Comparison of ENCODE assay signal across 9 mouse cellular contexts in the genomic region with DNA sequence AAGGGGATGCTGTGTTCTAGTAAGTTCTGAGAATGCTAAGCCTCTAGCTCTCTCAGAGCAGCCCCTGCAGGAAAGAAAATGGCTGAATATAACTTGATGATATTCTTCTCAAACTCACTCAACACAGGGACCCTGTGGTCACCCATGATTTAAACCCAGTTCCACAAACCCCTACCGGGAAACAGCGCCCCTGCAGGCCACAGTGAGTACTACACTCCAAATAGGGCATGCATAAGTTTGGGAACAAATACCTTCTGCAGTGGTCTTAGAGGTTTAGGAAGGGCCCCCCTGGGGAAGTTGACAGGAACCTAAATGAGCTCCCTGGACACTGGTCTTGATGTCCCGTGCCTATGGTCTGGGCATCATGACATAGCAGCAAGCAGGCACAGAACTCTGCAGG. TPM values are rescaled to one million over a fixed set of nuclear protein-coding genes. Genes with fewer than 3 reads are reported as not detected.
DNase-seq lines count a peak whose midpoint lies in the region; ATAC-seq and TF ChIP-seq lines count a peak whose summit lies in the region.
"Had no signal": no experiment of that assay in that cellular context is flagged by ENCODE, and none has a peak within 500 bp of the region (broad histone marks: within the 10 kb centered on the region; RNA-seq: fewer than 3 reads in every experiment).

No protein-coding gene starts in this region.

- no peak for ATAC-seq in hindbrain, embryonic 11.5 days (ENCODE audit: low FRiP score)
- no peak for ATAC-seq in hindbrain, embryonic 16.5 days
- no peak for ATAC-seq in G1E (ENCODE audit: extremely low read depth, insufficient number of reproducible peaks, low FRiP score, poor library complexity, severe bottlenecking)
- ATAC-seq in kidney, embryonic 16.5 days (ENCODE audit: low FRiP score, low TSS enrichment): no peak

- no peaks in the 10 kb centered on the region for H3K27me3 ChIP-seq in hindbrain, embryonic 11.5 days (ENCODE audit: control insufficient read depth, insufficient read depth, low read length)
- H3K27me3 ChIP-seq in hindbrain, embryonic 16.5 days (replicated peaks; ENCODE audit: control insufficient read depth, insufficient read depth, low read length): no peaks in the 10 kb centered on the region
- H3K27me3 ChIP-seq in G1E (ENCODE audit: insufficient read depth, low read length): no peaks in the 10 kb centered on the region
- H3K27me3 ChIP-seq in kidney, embryonic 16.5 days (ENCODE audit: insufficient read depth, low read length): no peaks in the 10 kb centered on the region
- H3K27me3 ChIP-seq: midbrain, embryonic 12.5 days had no signal

- no peaks in the 10 kb centered on the region for H3K36me3 ChIP-seq in hindbrain, embryonic 11.5 days (ENCODE audit: control insufficient read depth, insufficient read depth, low read length)
- no peaks in the 10 kb centered on the region for H3K36me3 ChIP-seq in hindbrain, embryonic 16.5 days (ENCODE audit: control insufficient read depth, insufficient read depth, low read length)
- H3K36me3 ChIP-seq in G1E (replicated peaks): no peaks in the 10 kb centered on the region
- no peaks in the 10 kb centered on the region for H3K36me3 ChIP-seq in kidney, embryonic 16.5 days (ENCODE audit: insufficient read depth, low read length)
- H3K36me3 ChIP-seq: midbrain, embryonic 12.5 days had no signal

- TF ChIP-seq CTCF in G1E (IDR thresholded peaks at IDR 0.05; ENCODE audit: low read depth, low read length): peak; percentile 17; the same call in 1 of the 2 replicates

- 40% methylated on average over 3 of the region's 3 CpGs for WGBS in hindbrain, embryonic 11.5 days
- 50% methylated on average over 3 of the region's 3 CpGs for WGBS in hindbrain, embryonic 16.5 days
- WGBS in kidney, embryonic 16.5 days: 57% methylated on average over 3 of the region's 3 CpGs

- peak; percentile 58 for DNase-seq in hindbrain, embryonic 11.5 days (ENCODE audit: low spot score)
- DNase-seq in 3T3-L1 (ENCODE audit: low read depth, low spot score) (peak; percentile 13), G1E (ENCODE audit: low spot score) (peak; percentile 14)
- DNase-seq in lung, postnatal 36 days: peak; percentile 20
- no peak for DNase-seq in frontal cortex, postnatal 10 days (ENCODE audit: low spot score in 2 of 2)
- no peak for DNase-seq in heart, adult 9 months (ENCODE audit: low spot score in 2 of 2)

- H3K27ac ChIP-seq in hindbrain, embryonic 11.5 days (ENCODE audit: low read depth, low read length): no peak overlapping the region
- H3K27ac ChIP-seq in hindbrain, embryonic 16.5 days (ENCODE audit: low read depth, low read length): no peak overlapping the region
- H3K27ac ChIP-seq in kidney, embryonic 16.5 days (ENCODE audit: low read length): no peak overlapping the region
- H3K27ac ChIP-seq: midbrain, embryonic 12.5 days had no signal

- H3K9me3 ChIP-seq in hindbrain, embryonic 11.5 days (ENCODE audit: control insufficient read depth, low read length): no peaks in the 10 kb centered on the region
- H3K9me3 ChIP-seq in hindbrain, embryonic 16.5 days (ENCODE audit: control insufficient read depth, low read length): no peaks in the 10 kb centered on the region
- H3K9me3 ChIP-seq in G1E (replicated peaks): no peaks in the 10 kb centered on the region
- H3K9me3 ChIP-seq in kidney, embryonic 16.5 days (ENCODE audit: low read length): no peaks in the 10 kb centered on the region
- H3K9me3 ChIP-seq: midbrain, embryonic 12.5 days had no signal

- no peak overlapping the region for H3K4me3 ChIP-seq in hindbrain, embryonic 11.5 days (ENCODE audit: low read depth, low read length)
- H3K4me3 ChIP-seq in hindbrain, embryonic 16.5 days (ENCODE audit: low read length): no peak overlapping the region
- no peak overlapping the region for H3K4me3 ChIP-seq in G1E (ENCODE audit: low read depth, low read length)
- no peak overlapping the region for H3K4me3 ChIP-seq in kidney, embryonic 16.5 days (ENCODE audit: low read length)
- H3K4me3 ChIP-seq: midbrain, embryonic 12.5 days had no signal

- no peak overlapping the region for H3K4me2 ChIP-seq in hindbrain, embryonic 11.5 days (replicated peaks; ENCODE audit: low read depth, low read length)
- no peak overlapping the region for H3K4me2 ChIP-seq in hindbrain, embryonic 16.5 days (ENCODE audit: low read length)
- no peak overlapping the region for H3K4me2 ChIP-seq in kidney, embryonic 16.5 days (replicated peaks; ENCODE audit: low read depth, low read length)
- H3K4me2 ChIP-seq: midbrain, embryonic 12.5 days had no signal

- no peak overlapping the region for H3K9ac ChIP-seq in hindbrain, embryonic 11.5 days (ENCODE audit: low read depth, low read length)
- H3K9ac ChIP-seq in hindbrain, embryonic 16.5 days (ENCODE audit: low read depth, low read length): no peak overlapping the region
- H3K9ac ChIP-seq in kidney, embryonic 16.5 days (replicated peaks; ENCODE audit: low read length): no peak overlapping the region
- H3K9ac ChIP-seq: midbrain, embryonic 12.5 days had no signal

- no peaks in the 10 kb centered on the region for H3K4me1 ChIP-seq in hindbrain, embryonic 11.5 days (replicated peaks; ENCODE audit: control insufficient read depth, insufficient read depth, low read length)
- no peaks in the 10 kb centered on the region for H3K4me1 ChIP-seq in hindbrain, embryonic 16.5 days (ENCODE audit: control insufficient read depth, insufficient read depth, low read depth, low read length)
- H3K4me1 ChIP-seq in G1E (ENCODE audit: insufficient read depth, low read depth, low read length): no peaks in the 10 kb centered on the region
- peaks cover 4% of the 10 kb centered on the region; the same call in 1 of the 2 replicates for H3K4me1 ChIP-seq in kidney, embryonic 16.5 days (ENCODE audit: insufficient read depth, low read length)
- H3K4me1 ChIP-seq: midbrain, embryonic 12.5 days had no signal

RNA-seq across cellular contexts. Expression of a gene that starts 19.3 kb away (rescaled TPM):
- 1.5 TPM in 2 replicates for polyA plus RNA-seq in hindbrain, embryonic 11.5 days (2014; fragmentation: Nextera tagmentation; extraction: Ambion mirVana)
- polyA plus RNA-seq in hindbrain, embryonic 16.5 days (2015; fragmentation: Nextera tagmentation; extraction: Ambion mirVana): 5.1 and 5.9 TPM in 2 replicates
- not detected in 2 replicates for total RNA-seq in G1E (2014; fragmentation: Nextera tagmentation)
- under 0.01 TPM in 1 of 2 replicates, not detected in the other for total RNA-seq in G1E (2017)
- polyA plus RNA-seq in G1E (2012): not detected in 2 replicates
- 2.5 and 2.9 TPM in 2 replicates for polyA plus RNA-seq in kidney, embryonic 16.5 days (2015; fragmentation: Nextera tagmentation; extraction: Ambion mirVana)

Comparison
In these comparisons a context has a peak if more than half of its experiments do, and no peak if none do; other contexts are left out.
1. DNase-seq: peak in hindbrain, embryonic 11.5 days (single experiment), 3T3-L1 (single experiment), G1E (single experiment) and lung, postnatal 36 days (single experiment); none in frontal cortex, postnatal 10 days (0 of 2) and heart, adult 9 months (0 of 2).